ENCODE assay signal across 29 mouse cellular contexts in the genomic region with DNA sequence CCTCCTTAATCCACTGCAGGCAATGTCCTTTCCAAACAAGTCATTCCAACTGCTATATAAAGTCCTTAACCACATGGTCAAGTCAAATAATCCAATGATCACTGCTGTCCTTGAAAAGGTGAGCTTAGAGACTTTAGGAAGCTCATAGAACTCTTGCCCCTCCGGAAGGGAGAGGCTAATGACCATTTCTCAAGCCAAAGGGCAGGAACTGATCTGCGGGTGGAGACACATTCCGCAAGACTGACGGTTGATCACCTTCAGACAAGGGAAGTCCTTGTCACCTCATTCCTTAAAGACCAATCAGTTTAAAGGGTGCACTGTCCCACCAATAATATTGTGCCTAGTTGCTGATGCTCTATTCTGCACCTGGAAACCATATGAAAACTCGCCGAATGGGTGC.
"Had no signal": no experiment of that assay in that cellular context is flagged by ENCODE, and none has a peak within 500 bp of the region (broad histone marks: within the 10 kb centered on the region; RNA-seq: fewer than 3 reads in every experiment).

No protein-coding gene starts in this region.

- H3K36me3 ChIP-seq: heart, embryonic 13.5 days; heart, embryonic 15.5 days; hindbrain, embryonic 12.5 days; intestine, embryonic 15.5 days; limb, embryonic 10.5 days; limb, embryonic 12.5 days; liver, embryonic 13.5 days; liver, embryonic 15.5 days had no signal

- ATAC-seq: hindbrain, embryonic 16.5 days; inflammation-experienced regulatory T-cells, adult 6 months; intestine, embryonic 15.5 days; intestine, postnatal 0 days had no signal

- H3K4me1 ChIP-seq: intestine, embryonic 15.5 days; liver, embryonic 13.5 days; liver, embryonic 15.5 days had no signal

- DNase-seq: gastrocnemius, postnatal 14 days; gastrocnemius, postnatal 36 days; heart, adult 11 months; heart, adult 2 months; heart, postnatal 14 days; heart, postnatal 36 days; kidney, adult 18-20 months; kidney, adult 8-10 months; kidney, postnatal 14 days; kidney, postnatal 36 days; layer of hippocampus, adult 9-11 months; layer of hippocampus, postnatal 36 days; liver; liver, embryonic 13.5 days had no signal

- H3K4me3 ChIP-seq: heart, adult 2 months; heart, embryonic 13.5 days; heart, embryonic 15.5 days; hindbrain, embryonic 12.5 days; intestine, embryonic 15.5 days; left cerebral cortex, adult 2 months; limb, embryonic 10.5 days; limb, embryonic 12.5 days; liver, embryonic 13.5 days; liver, embryonic 15.5 days had no signal

- H3K9ac ChIP-seq: heart, embryonic 13.5 days; heart, embryonic 15.5 days; hindbrain, embryonic 12.5 days; hindbrain, embryonic 14.5 days; intestine, embryonic 15.5 days; limb, embryonic 12.5 days; liver, embryonic 13.5 days; liver, embryonic 15.5 days had no signal

- H3K27ac ChIP-seq: heart, adult 2 months; heart, embryonic 13.5 days; heart, embryonic 15.5 days; hindbrain, embryonic 12.5 days; hindbrain, embryonic 14.5 days; intestine, embryonic 15.5 days; kidney, postnatal 0 days; left cerebral cortex, adult 2 months; limb, embryonic 10.5 days; limb, embryonic 12.5 days; liver, embryonic 13.5 days; liver, embryonic 15.5 days had no signal

- H3K27me3 ChIP-seq: heart, embryonic 13.5 days; heart, embryonic 15.5 days; intestine, embryonic 15.5 days; limb, embryonic 12.5 days; liver, embryonic 13.5 days; liver, embryonic 15.5 days had no signal

- H3K9me3 ChIP-seq: heart, embryonic 13.5 days; heart, embryonic 15.5 days; hindbrain, embryonic 12.5 days; intestine, embryonic 15.5 days; limb, embryonic 10.5 days; limb, embryonic 12.5 days; liver, embryonic 13.5 days; liver, embryonic 15.5 days had no signal

- H3K4me2 ChIP-seq: heart, embryonic 11.5 days; heart, embryonic 13.5 days; heart, embryonic 15.5 days; hindbrain, embryonic 12.5 days; hindbrain, embryonic 14.5 days; intestine, embryonic 15.5 days; limb, embryonic 12.5 days; liver, embryonic 11.5 days; liver, embryonic 13.5 days; liver, embryonic 15.5 days had no signal
